Mouse (Mus musculus) embryonic facial prominence, embryonic 14.5 days (tissue): Measurements from ENCODE around the gene Olfr948. TPM values are rescaled to one million over a fixed set of nuclear protein-coding genes. Genes with fewer than 3 reads are reported as not detected.

ENCODE experiments used
- ATAC-seq: fragments of 200-750 bp; cut with Nextera tagmentation; 2 replicates; pipeline ENCODE4 v1.8.0; 2017; ENCODE audit warnings: low read depth, moderate number of reproducible peaks, moderate TSS enrichment
- DNase-seq: peaks from one replicate; pipeline ENCODE4 v3.0.0-alpha.2; 2015; ENCODE audit warnings: low spot score
- H3K27ac ChIP-seq: fragments of 300-500 bp; sonication (generic); replicated peaks from 2 replicates; pipeline ENCODE4 v1.5.1; 2014; ENCODE audit warnings: low read depth, mild to moderate bottlenecking, low read length, moderate library complexity
- H3K27me3 ChIP-seq: fragments of 300-500 bp; sonication (generic); replicated peaks from 2 replicates; pipeline ENCODE4 v1.6.1; 2014; ENCODE audit warnings: low read length; ENCODE audit not compliant: control insufficient read depth, insufficient read depth
- H3K36me3 ChIP-seq: fragments of 300-500 bp; sonication (generic); 2 replicates; pipeline ENCODE4 v1.6.1; 2014; ENCODE audit warnings: low read length, mixed read lengths; ENCODE audit not compliant: control insufficient read depth, insufficient read depth
- H3K4me1 ChIP-seq: fragments of 300-500 bp; sonication (generic); 2 replicates; pipeline ENCODE4 v1.6.1; 2014; ENCODE audit warnings: antibody characterized with exemption, low read length; ENCODE audit not compliant: control insufficient read depth, insufficient read depth
- H3K4me2 ChIP-seq: fragments of 300-500 bp; sonication (generic); 2 replicates; pipeline ENCODE4 v1.6.1; 2014; ENCODE audit warnings: low read depth, mild to moderate bottlenecking, low read length, moderate library complexity, mixed read lengths
- H3K4me3 ChIP-seq: fragments of 300-500 bp; sonication (generic); 2 replicates; pipeline ENCODE4 v1.5.1; 2014; ENCODE audit warnings: low read depth, mild to moderate bottlenecking, low read length
- H3K9ac ChIP-seq: fragments of 300-500 bp; sonication (generic); 2 replicates; pipeline ENCODE4 v1.6.1; 2014; ENCODE audit warnings: low read depth, mild to moderate bottlenecking, low read length, moderate library complexity, mixed read lengths
- H3K9me3 ChIP-seq: fragments of 300-500 bp; sonication (generic); 2 replicates; pipeline ENCODE4 v1.6.1; 2016; ENCODE audit warnings: low read length; ENCODE audit not compliant: control insufficient read depth
- WGBS: fragments of 180-500 bp; shearing (Covaris S2); extraction: QIAGEN DNeasy Blood & Tissue Kit; methylation state at CpG from one replicate; pipeline ENCODE4 v1.1.7; 2014; 5-methylcytosine and 5-hydroxymethylcytosine counted together
- polyA plus RNA-seq: library from polyadenylated mRNA; unstranded; fragments of >200 nt; fragmentation: Nextera tagmentation; extraction: Ambion mirVana; gene quantifications from 2 replicates; pipeline ENCODE4 v1.2.1, GENCODE M21; 2014

The Olfr948 gene
- polyA plus RNA-seq: not detected in 2 replicates

DNA sequence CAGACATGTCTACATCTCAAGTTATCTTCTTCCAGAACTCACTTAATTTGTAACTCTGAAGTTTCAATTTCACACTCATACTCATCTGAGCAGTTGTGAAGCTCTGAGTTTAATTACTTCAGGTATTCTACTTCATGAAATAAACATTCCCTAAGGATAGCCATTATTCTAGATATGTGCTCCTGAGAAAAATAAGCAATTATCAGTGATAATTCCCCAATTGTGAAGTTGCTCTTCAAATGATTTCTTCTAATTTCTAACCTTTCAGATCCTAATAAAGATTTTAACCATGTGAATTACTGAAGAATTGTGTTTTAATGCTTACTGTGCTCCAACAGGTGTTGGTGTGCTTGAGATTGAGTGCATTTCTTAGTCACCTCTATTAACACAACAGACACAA is at the start of gene Olfr948:
TSS of gene Olfr948 (minus strand) at position 101 of the 400 bp plus-strand sequence.
- no peak within 1 kb of the TSS for H3K4me3 ChIP-seq
- H3K9me3 ChIP-seq: no peaks in the 10 kb centered on the region
- no peaks in the 10 kb centered on the region for H3K4me1 ChIP-seq
- no peaks in the 10 kb centered on the region for H3K27me3 ChIP-seq
- H3K9ac ChIP-seq: no peak within 1 kb of the TSS
- ATAC-seq (no peak), DNase-seq (no peak)
- H3K4me2 ChIP-seq: no peak within 1 kb of the TSS
- H3K27ac ChIP-seq: no peak within 1 kb of the TSS
- no peaks in the 10 kb centered on the region for H3K36me3 ChIP-seq

DNA sequence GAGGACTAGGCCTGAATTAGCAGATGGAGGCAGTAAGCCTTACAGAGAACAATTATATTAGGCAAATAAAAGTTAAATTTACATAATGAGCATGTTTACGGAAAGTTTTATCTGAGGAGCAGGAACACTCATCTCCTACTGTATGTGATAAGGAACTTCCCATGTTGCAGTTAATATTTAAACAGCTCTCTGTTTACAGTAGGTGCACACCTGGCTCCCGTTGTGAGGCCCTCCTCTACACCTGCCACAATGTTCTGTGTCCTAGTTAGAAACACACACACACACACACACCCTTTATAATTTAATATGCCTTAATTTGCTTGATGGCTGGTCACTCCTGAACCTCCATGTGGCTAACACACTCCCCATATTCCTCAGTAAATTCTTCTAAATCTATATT is 38.7 kb downstream of the Olfr948 start:
- no peak overlapping the region for H3K4me3 ChIP-seq
- H3K27ac ChIP-seq: no peak overlapping the region
- no peaks in the 10 kb centered on the region for H3K4me1 ChIP-seq
- no peak for ATAC-seq
- DNase-seq: no peak
- 78% methylated on average over 2 of the region's 2 CpGs for WGBS
- no peak overlapping the region for H3K9ac ChIP-seq
- no peaks in the 10 kb centered on the region for H3K9me3 ChIP-seq
- H3K36me3 ChIP-seq: no peaks in the 10 kb centered on the region
- no peak overlapping the region for H3K4me2 ChIP-seq
- no peaks in the 10 kb centered on the region for H3K27me3 ChIP-seq

GRCm38 (mm10) chr9:39276718-39277117 is 49.1 kb downstream of the Olfr948 start, which contains the start of gene Olfr945:
Gene Olfr945, minus strand, starts transcription at chr9:39276818.
- 90% methylated on average over 3 of the region's 3 CpGs for WGBS
- H3K9ac ChIP-seq: no peak within 1 kb of the TSS

More at GRCm38 (mm10) chr9:39276718-39277117, 49.1 kb downstream of the Olfr948 start, which contains the start of gene Olfr945:
- Histone ChIP-seq H3K9me3 (no peaks in the 10 kb centered on the region), H3K4me1 (no peaks in the 10 kb centered on the region), H3K4me3 (no peak within 1 kb of the TSS), H3K27ac (no peak within 1 kb of the TSS), H3K36me3 (no peaks in the 10 kb centered on the region), H3K27me3 (no peaks in the 10 kb centered on the region), H3K4me2 (no peak within 1 kb of the TSS)
- ATAC-seq (no peak), DNase-seq (no peak)

Other genes starting within 250 kb of the Olfr948 start
- gene Olfr938, start 247.2 kb downstream of the Olfr948 start, polyA plus RNA-seq: not detected in 2 replicates
- not detected in 2 replicates for gene Olfr27, start 197.9 kb downstream of the Olfr948 start, polyA plus RNA-seq
- gene Olfr943, start 159.7 kb downstream of the Olfr948 start, polyA plus RNA-seq: not detected in 2 replicates
- gene Olfr944, start 124.1 kb downstream of the Olfr948 start, polyA plus RNA-seq: 0.13 TPM in 1 of 2 replicates, not detected in the other
- gene Olfr1537, start 76.1 kb downstream of the Olfr948 start, polyA plus RNA-seq: 0.08 and 0.13 TPM in 2 replicates
- gene Olfr945, start 49.2 kb downstream of the Olfr948 start, polyA plus RNA-seq: not detected in 2 replicates
- 0.17 TPM in 1 of 2 replicates, not detected in the other for gene Olfr951, start 61.4 kb upstream of the Olfr948 start, polyA plus RNA-seq
- gene Olfr952, start 101.1 kb upstream of the Olfr948 start, polyA plus RNA-seq: not detected in 2 replicates
- gene Olfr954, start 130.7 kb upstream of the Olfr948 start, polyA plus RNA-seq: not detected in 2 replicates
- gene Olfr955, start 145.9 kb upstream of the Olfr948 start, polyA plus RNA-seq: 0.18 TPM in 1 of 2 replicates, not detected in the other
- gene Olfr44, start 167.9 kb upstream of the Olfr948 start, polyA plus RNA-seq: not detected in 2 replicates
- 0.14 and 0.42 TPM in 2 replicates for gene Olfr957, start 189.8 kb upstream of the Olfr948 start, polyA plus RNA-seq
- gene Olfr958, start 228.0 kb upstream of the Olfr948 start, polyA plus RNA-seq: 0.18 TPM in 1 of 2 replicates, not detected in the other
- not detected in 2 replicates for gene Olfr959, start 249.5 kb upstream of the Olfr948 start, polyA plus RNA-seq